Mouse (Mus musculus) intestine, embryonic 15.5 days (tissue): ENCODE results near the gene Ccdc7a. TPM values are rescaled to one million over a fixed set of nuclear protein-coding genes. Genes with fewer than 3 reads are reported as not detected.

Source experiments
- ATAC-seq: fragments of 200-750 bp; cut with Nextera tagmentation; 2 replicates; pipeline ENCODE4 v1.8.0; 2017; ENCODE audit warnings: moderate TSS enrichment, moderate library complexity
- H3K27ac ChIP-seq: fragments of 300-500 bp; sonication (generic); 2 replicates; pipeline ENCODE4 v1.5.1; 2015; ENCODE audit warnings: mild to moderate bottlenecking, inconsistent platforms
- H3K27me3 ChIP-seq: fragments of 300-500 bp; sonication (generic); replicated peaks from 2 replicates; pipeline ENCODE4 v1.6.1; 2015; ENCODE audit warnings: inconsistent platforms
- H3K36me3 ChIP-seq: fragments of 300-500 bp; sonication (generic); 2 replicates; pipeline ENCODE4 v1.6.1; 2015; ENCODE audit warnings: inconsistent platforms
- H3K4me1 ChIP-seq: fragments of 300-500 bp; sonication (generic); replicated peaks from 2 replicates; pipeline ENCODE4 v1.6.1; 2015; ENCODE audit warnings: inconsistent platforms
- H3K4me2 ChIP-seq: fragments of 300-500 bp; sonication (generic); replicated peaks from 2 replicates; pipeline ENCODE4 v1.6.1; 2015; ENCODE audit warnings: mild to moderate bottlenecking, inconsistent platforms
- H3K4me3 ChIP-seq: fragments of 300-500 bp; sonication (generic); replicated peaks from 2 replicates; pipeline ENCODE4 v1.5.1; 2015; ENCODE audit warnings: inconsistent platforms
- H3K9ac ChIP-seq: fragments of 300-500 bp; sonication (generic); 2 replicates; pipeline ENCODE4 v1.6.1; 2015; ENCODE audit warnings: inconsistent platforms
- H3K9me3 ChIP-seq: fragments of 300-500 bp; sonication (generic); 2 replicates; pipeline ENCODE4 v1.6.1; 2016; ENCODE audit warnings: inconsistent platforms
- WGBS: fragments of 180-500 bp; shearing (Covaris S2); methylation state at CpG from one replicate; pipeline ENCODE4 v1.1.7; 2015; 5-methylcytosine and 5-hydroxymethylcytosine counted together
- polyA plus RNA-seq: library from polyadenylated mRNA; unstranded; fragments of >200 nt; fragmentation: Nextera tagmentation; extraction: Ambion mirVana; gene quantifications from 2 replicates; pipeline ENCODE4 v1.2.1, GENCODE M21; 2015

The Ccdc7a gene
- polyA plus RNA-seq, 1 experiment from 2014 or later = not detected

DNA sequence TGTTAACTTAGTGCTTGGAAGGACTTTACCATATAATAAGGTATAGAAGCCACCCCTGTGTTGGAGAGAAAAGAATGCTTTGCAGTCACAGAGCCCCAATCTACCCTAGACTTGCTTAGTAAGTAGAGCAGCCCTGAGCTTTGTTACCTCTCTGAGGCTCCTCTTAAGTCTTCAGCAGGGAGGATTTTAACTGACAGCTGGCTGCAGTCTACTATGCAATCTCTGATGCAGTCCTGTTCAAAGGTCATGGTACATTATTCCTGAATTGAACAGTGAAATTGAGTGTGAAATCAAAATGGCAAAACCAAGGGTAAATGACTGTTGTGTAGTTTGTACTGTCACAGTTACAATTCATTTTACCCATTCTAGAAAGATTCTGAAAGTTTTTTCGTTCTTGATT lies 338.1 kb downstream of the Ccdc7a start:
- Histone ChIP-seq H3K9me3 (no peaks in the 10 kb centered on the region), H3K4me1 (no peaks in the 10 kb centered on the region), H3K27me3 (no peaks in the 10 kb centered on the region), H3K4me2 (no peak overlapping the region), H3K9ac (no peak overlapping the region), H3K4me3 (no peak overlapping the region), H3K36me3 (peaks cover 16% of the 10 kb centered on the region), H3K27ac (no peak overlapping the region)
- ATAC-seq = no peak
- 90% methylated on average over 1 of the region's 1 CpGs for WGBS

DNA sequence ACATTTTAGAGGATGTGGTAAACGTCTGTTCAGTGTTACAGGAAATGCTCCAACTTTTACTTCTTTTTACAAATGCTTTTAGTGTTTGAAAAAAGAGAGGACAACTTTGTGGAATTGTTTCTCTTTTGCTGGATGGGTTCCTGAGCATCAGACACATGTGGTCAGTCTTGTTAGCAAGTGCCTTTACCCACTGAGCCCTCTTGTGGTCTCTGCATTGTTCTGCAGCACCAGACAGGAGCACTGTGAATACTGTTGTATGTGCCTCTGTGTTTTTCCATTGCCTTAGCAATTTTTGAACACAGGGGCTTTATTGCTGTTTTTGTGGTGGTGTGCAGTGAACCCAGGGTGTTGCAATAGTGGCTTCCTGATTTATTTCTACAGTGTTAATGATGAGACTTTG lies 340.5 kb downstream of the Ccdc7a start:
- ATAC-seq = no peak
- Histone ChIP-seq H3K4me1 (no peaks in the 10 kb centered on the region), H3K9ac (no peak overlapping the region), H3K27me3 (no peaks in the 10 kb centered on the region), H3K9me3 (no peaks in the 10 kb centered on the region), H3K36me3 (peaks cover 25% of the 10 kb centered on the region), H3K4me3 (no peak overlapping the region), H3K4me2 (no peak overlapping the region), H3K27ac (no peak overlapping the region)
- 42% methylated on average over 1 of the region's 1 CpGs for WGBS

DNA sequence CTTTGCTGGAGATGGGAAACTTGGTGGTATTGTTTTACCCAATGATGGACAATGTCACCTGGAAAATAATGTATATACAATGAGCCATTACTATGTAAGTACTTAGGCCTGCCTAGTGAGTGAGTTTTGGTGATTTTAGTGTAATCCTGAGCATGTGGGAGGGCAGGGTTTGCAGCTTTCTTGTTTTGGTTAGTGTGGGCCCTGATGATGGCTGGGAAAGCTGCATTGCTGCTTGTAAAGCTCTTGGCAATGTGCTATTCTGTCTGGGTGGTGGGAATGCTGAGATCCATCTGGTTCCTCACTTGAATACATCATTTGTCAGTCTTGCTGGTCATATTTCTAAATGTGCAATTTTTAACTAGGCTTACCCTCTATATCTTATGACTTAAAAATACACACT lies 349.1 kb downstream of the Ccdc7a start:
- Histone ChIP-seq H3K4me1 (no peaks in the 10 kb centered on the region), H3K4me2 (no peak overlapping the region), H3K9me3 (no peaks in the 10 kb centered on the region), H3K27ac (no peak overlapping the region), H3K4me3 (no peak overlapping the region), H3K36me3 (peaks cover 32% of the 10 kb centered on the region), H3K27me3 (no peaks in the 10 kb centered on the region), H3K9ac (no peak overlapping the region)
- ATAC-seq = no peak

DNA sequence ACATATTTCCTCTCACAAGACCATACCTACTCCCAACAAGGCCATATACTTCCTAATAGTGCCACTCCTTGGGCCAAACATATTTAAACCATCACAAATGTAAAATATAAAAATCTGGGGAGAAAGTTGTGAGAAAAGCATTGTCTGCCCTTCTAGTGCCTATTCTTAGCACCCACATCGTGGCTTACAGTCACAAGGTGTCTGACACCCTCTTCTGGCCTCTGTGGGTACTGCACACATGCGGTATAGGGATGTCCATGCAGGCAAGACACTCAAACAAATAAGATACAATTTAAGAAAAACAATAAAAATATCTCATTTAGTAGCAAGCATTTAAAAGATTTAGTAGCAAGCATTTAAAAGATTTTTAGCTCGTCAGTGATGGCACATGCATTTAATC lies 356.1 kb downstream of the Ccdc7a start:
- H3K4me1 ChIP-seq = no peaks in the 10 kb centered on the region
- no peak overlapping the region for H3K4me2 ChIP-seq
- H3K4me3 ChIP-seq = no peak overlapping the region
- no peaks in the 10 kb centered on the region for H3K9me3 ChIP-seq
- no peaks in the 10 kb centered on the region for H3K27me3 ChIP-seq
- no peak overlapping the region for H3K27ac ChIP-seq
- ATAC-seq = no peak
- WGBS = 54% methylated on average over 3 of the region's 3 CpGs
- no peak overlapping the region for H3K9ac ChIP-seq
- H3K36me3 ChIP-seq = peaks cover 13% of the 10 kb centered on the region; the same call in 1 of the 2 replicates

DNA sequence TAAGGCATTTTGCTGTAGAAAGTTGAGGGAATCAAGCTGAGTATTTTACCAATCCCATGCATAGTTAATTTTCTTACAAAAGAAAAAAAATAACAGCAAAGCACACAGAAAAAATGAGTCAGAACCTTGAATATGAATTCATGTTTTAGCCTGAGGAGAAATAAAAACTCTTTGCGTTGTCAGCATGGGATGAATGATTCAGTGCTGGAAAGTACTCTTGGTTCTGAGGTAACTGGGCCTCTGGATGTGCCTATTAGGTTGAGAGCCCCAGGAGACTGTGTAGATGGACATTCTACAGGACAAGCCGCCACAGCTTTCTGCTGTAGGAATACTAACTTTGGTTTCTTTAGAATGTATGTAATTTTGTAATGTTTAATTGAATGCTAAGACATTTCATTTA lies 360.5 kb downstream of the Ccdc7a start:
- H3K9ac ChIP-seq = no peak overlapping the region
- H3K4me2 ChIP-seq = no peak overlapping the region
- no peaks in the 10 kb centered on the region for H3K27me3 ChIP-seq
- no peaks in the 10 kb centered on the region for H3K4me1 ChIP-seq
- H3K4me3 ChIP-seq = no peak overlapping the region
- H3K27ac ChIP-seq = no peak overlapping the region
- WGBS = 86% methylated on average over 2 of the region's 2 CpGs
- H3K36me3 ChIP-seq = no peaks in the 10 kb centered on the region
- no peaks in the 10 kb centered on the region for H3K9me3 ChIP-seq
- no peak for ATAC-seq

DNA sequence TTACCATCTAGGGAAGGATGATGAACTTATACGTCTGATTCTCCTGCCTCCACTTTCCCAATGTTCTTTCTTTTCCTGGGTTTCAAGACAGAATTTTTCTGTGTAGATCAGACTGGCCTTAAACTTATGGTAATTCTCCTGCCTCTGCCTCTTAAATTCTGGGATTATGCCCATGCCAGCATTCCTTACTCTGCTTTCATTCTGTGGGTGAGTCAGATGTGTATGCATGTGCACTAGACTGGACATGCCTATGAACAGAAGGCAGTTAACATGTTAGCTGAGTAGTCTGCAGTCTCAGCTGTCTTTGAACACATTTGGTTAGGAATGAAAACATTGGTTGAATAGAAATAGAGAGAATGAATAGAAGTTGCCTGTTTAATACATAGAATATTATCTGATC lies 360.9 kb downstream of the Ccdc7a start:
- Histone ChIP-seq H3K9me3 (no peaks in the 10 kb centered on the region), H3K27ac (no peak overlapping the region), H3K9ac (no peak overlapping the region), H3K4me3 (no peak overlapping the region), H3K36me3 (no peaks in the 10 kb centered on the region), H3K4me2 (no peak overlapping the region), H3K4me1 (no peaks in the 10 kb centered on the region), H3K27me3 (no peaks in the 10 kb centered on the region)
- no peak for ATAC-seq
- 83% methylated on average over 1 of the region's 1 CpGs for WGBS

DNA sequence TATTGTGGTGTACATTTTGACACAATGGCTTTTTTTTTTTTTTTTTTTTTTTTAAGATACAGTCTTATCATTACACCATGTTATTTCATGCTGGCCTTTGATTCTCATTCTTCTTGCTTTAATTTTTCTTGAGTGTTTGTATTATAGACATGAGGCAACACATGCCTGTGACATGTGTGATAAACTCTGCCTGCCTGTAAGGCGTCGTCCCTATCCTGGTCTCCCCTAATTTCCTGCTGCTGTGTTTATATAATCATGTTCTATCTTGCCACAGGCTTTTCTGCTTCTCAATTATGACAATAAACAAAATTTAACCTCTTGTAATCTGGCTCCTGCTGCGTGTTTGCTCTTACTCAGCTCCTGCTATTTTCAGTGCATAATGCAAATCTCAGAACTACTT lies 367.4 kb downstream of the Ccdc7a start:
- 0 out of 2 replicates have a peak, but pooled peaks cover 9% of the 10 kb centered on the region for H3K4me1 ChIP-seq
- no peak for ATAC-seq
- no peak overlapping the region for H3K27ac ChIP-seq
- H3K9me3 ChIP-seq = no peaks in the 10 kb centered on the region
- H3K36me3 ChIP-seq = no peaks in the 10 kb centered on the region
- 54% methylated on average over 3 of the region's 3 CpGs for WGBS
- no peak overlapping the region for H3K4me3 ChIP-seq
- no peaks in the 10 kb centered on the region for H3K27me3 ChIP-seq
- no peak overlapping the region for H3K9ac ChIP-seq
- no peak overlapping the region for H3K4me2 ChIP-seq

DNA sequence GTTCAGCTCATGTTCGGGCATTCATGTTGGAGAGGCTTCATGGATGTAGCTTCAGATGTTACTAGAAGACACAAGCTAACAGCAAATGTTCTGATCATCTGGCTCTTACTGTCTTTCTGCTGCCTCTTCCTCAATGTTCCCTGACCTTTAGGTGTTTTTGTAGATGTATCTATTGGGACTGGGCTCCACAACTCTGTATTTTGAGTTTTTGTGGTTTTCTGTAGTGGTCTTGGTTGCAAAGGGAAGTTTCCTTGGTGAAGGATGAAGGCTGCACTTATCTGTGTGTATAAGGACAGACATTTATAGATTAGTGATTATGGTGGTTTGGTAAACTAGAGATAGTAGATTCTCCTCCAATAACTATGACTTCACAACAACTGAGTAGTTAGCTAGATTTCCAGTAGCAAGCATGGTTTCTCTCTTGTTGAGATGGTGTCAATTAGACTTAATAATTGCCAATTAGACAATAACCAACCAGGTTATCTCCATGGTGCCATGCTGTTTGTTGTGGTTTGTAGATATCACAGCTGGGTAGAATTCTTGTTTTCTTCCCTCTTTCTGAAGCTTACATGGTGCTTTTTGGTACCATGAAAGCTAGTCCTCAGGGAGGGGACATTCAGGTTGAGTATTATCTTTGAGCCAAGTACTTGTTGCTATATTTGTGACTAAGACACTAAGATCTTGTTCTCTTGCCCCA lies 368.5 kb downstream of the Ccdc7a start:
- no peak overlapping the region for H3K4me2 ChIP-seq
- ATAC-seq = no peak
- H3K4me1 ChIP-seq = 0 out of 2 replicates have a peak, but pooled peaks cover 9% of the 10 kb centered on the region
- no peak overlapping the region for H3K27ac ChIP-seq
- H3K4me3 ChIP-seq = no peak overlapping the region
- WGBS = 100% methylated on average over 1 of the region's 1 CpGs
- H3K36me3 ChIP-seq = no peaks in the 10 kb centered on the region
- H3K9me3 ChIP-seq = no peaks in the 10 kb centered on the region
- no peaks in the 10 kb centered on the region for H3K27me3 ChIP-seq
- no peak overlapping the region for H3K9ac ChIP-seq

DNA sequence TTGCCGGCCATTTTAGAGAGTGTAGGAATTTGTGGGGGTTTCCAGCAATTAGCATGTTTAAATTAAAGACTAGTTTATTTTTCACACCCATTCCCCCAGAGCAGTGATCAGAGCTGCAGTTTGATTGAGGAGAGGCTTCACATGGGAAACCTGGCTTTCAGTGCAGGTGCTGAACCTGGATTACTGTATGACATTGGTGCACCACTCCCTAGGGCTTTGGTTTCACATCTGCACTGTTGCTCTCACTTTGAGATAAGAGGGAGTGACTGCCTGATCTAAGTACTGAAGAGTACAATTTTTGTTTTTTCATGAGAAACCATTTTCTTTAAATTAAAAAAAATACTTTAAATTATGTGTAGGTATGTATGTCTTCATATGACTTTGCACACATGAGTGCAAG lies 375.3 kb downstream of the Ccdc7a start:
- H3K4me1 ChIP-seq = peaks cover 17% of the 10 kb centered on the region
- H3K4me2 ChIP-seq = peak overlapping the region; percentile 15; the same call in 1 of the 2 replicates
- no peak for ATAC-seq
- WGBS = 76% methylated on average over 1 of the region's 1 CpGs
- H3K27me3 ChIP-seq = no peaks in the 10 kb centered on the region
- no peaks in the 10 kb centered on the region for H3K36me3 ChIP-seq
- H3K27ac ChIP-seq = no peak overlapping the region
- no peak overlapping the region for H3K9ac ChIP-seq
- no peaks in the 10 kb centered on the region for H3K9me3 ChIP-seq
- no peak overlapping the region for H3K4me3 ChIP-seq

DNA sequence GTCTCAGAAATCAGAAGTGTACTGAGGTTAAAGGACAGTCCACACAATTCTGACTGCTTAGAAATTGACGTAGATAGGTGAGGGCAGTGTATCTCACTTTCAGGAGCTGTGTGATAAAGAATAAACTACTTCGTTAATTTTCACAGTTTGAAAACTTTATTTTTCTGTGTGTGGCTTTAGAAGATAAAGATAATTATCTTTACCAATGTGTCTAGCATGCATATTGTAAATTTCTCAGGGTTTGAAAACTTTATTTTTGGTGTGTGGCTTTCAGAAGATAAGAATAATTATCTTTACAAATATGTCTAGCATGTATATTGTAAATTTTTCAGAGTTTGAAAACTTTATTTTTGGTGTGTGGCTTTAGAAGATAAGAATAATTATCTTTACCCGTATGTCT lies 376.6 kb downstream of the Ccdc7a start:
- H3K4me3 ChIP-seq = no peak overlapping the region
- H3K4me1 ChIP-seq = peaks cover 14% of the 10 kb centered on the region
- H3K27me3 ChIP-seq = no peaks in the 10 kb centered on the region
- no peak overlapping the region for H3K27ac ChIP-seq
- no peak overlapping the region for H3K9ac ChIP-seq
- no peaks in the 10 kb centered on the region for H3K36me3 ChIP-seq
- WGBS = 61% methylated on average over 3 of the region's 3 CpGs
- H3K4me2 ChIP-seq = no peak overlapping the region
- ATAC-seq = no peak
- no peaks in the 10 kb centered on the region for H3K9me3 ChIP-seq

DNA sequence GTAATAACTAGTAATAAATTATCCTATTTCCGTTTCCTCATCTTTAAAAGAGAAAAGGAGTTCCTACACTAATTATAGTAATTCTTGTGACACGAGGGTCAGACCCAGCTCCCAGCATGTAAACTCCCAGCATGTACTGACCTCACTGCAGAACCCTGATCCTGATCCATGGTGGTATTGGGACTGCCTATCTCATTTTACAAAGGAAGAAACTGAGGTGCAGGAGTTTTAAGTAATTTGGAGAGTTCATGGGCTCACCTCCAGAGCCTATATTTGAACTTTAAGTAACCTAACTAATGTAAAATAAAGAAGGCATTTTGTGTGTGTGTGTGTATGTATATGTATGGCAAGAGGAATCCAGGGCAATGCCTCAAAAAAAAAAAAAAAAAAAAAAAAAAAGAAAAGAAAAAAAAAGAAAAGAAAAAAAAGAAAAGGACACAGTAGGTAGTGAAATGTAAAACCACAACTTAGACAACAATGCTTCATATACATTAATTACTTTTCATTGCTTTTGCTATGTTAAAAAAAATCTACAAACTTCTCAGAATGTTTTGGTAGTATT lies 378.8 kb downstream of the Ccdc7a start:
- H3K36me3 ChIP-seq = no peaks in the 10 kb centered on the region
- H3K4me2 ChIP-seq = peak overlapping the region; percentile 62
- H3K9ac ChIP-seq = peak overlapping the region; percentile 99
- no peak for ATAC-seq
- H3K4me1 ChIP-seq = peaks cover 12% of the 10 kb centered on the region
- 1% methylated on average over 2 of the region's 2 CpGs for WGBS
- H3K27ac ChIP-seq = peak overlapping the region; percentile 99
- H3K9me3 ChIP-seq = no peaks in the 10 kb centered on the region
- peak overlapping the region; percentile 77 for H3K4me3 ChIP-seq
- H3K27me3 ChIP-seq = no peaks in the 10 kb centered on the region

DNA sequence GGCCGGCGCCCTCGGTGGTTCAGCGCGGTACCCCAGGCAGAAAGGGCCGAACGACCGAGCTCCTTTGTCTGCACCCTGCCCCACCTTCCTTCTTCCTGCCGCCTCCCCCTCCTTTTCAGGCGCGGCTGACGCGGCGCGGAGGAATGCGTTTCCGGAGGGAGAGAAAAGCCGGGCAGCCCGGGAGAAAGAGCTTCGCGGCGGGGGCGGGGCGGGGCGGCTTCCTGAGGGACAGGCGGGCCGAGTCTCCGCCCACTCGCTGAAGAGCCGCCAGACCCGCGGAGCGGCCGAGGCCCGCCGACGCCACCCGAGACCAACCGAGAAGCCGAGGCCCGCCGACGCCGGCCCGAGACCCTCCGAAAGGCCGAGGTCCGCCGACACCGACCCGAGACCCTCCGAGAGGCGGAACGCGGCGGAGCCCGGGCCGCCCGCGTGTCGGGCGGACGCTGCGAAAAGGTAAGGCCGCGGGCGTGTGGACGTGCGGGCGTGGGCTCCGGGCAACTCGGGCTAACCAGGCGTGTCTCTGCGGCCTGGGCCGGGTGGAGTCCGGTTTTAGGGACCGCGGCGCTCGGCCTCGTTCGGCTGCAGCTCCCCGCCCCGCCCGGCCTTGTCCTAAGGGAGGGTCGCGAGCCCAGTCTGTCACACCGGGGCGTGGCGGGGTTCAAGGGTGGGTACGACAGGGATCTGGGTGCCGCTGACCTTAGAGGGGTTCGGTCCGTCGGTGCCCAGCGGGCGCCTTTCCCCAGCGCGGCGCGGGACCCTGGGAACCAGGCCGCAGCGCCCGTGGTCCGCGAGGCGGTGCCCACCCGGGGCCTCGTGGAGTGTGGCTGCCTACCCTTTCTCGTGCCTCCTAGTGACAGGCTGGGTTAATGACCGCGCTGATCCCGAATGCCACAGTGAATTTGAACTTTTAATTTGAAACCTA lies 379.5 kb downstream of the Ccdc7a start, which contains the start of gene Itgb1:
Itgb1 (plus strand) TSS at position 148 of the 922 bp plus-strand sequence.
- ATAC-seq = peak; percentile 94
- H3K27me3 ChIP-seq = no peaks in the 10 kb centered on the region
- H3K4me2 ChIP-seq = peak within 1 kb of the TSS; percentile 54
- peak within 1 kb of the TSS; percentile 99 for H3K27ac ChIP-seq
- H3K9me3 ChIP-seq = no peaks in the 10 kb centered on the region
- under 1% methylated on average over 107 of the region's 113 CpGs for WGBS
- H3K4me1 ChIP-seq = peaks cover 12% of the 10 kb centered on the region
- peak within 1 kb of the TSS; percentile 99 for H3K9ac ChIP-seq
- peak within 1 kb of the TSS; percentile 77 for H3K4me3 ChIP-seq
- H3K36me3 ChIP-seq = no peaks in the 10 kb centered on the region
